13 mouse cellular contexts compared by ENCODE assay signal in genomic region chr6:86955741-86956140, GRCm38 (mm10). TPM values are rescaled to one million over a fixed set of nuclear protein-coding genes. Genes with fewer than 3 reads are reported as not detected.
DNase-seq lines count a peak whose midpoint lies in the region; ATAC-seq and TF ChIP-seq lines count a peak whose summit lies in the region.
"Had no signal": no experiment of that assay in that cellular context is flagged by ENCODE, and none has a peak within 500 bp of the region (broad histone marks: within the 10 kb centered on the region; RNA-seq: fewer than 3 reads in every experiment).

No protein-coding gene starts in this region.

- WGBS in midbrain, embryonic 11.5 days, result 92% methylated on average over 3 of the region's 3 CpGs
- WGBS in heart, adult 2 months, result 72% methylated on average over 3 of the region's 3 CpGs

- no peak for DNase-seq in cerebellum, postnatal 4 days (ENCODE audit: low spot score in 2 of 2)
- peak; percentile 90 for DNase-seq in brain, adult 2 months (ENCODE audit: low read depth, low spot score)
- DNase-seq in cerebellum, postnatal 36 days, result peak; percentile 16 to 44
- DNase-seq in left cerebral cortex, adult 2 months (ENCODE audit: extremely low spot score in 1 of 2, low spot score in 2 of 2), result no peak
- DNase-seq in midbrain, embryonic 11.5 days (ENCODE audit: low spot score, missing footprints), result no peak
- DNase-seq in heart, adult 2 months, result no peak
- DNase-seq: kidney, adult 2 months had no signal

- H3K79me2 ChIP-seq in heart, adult 2 months (replicated peaks; ENCODE audit: control insufficient read depth, insufficient read depth, low read length), result no peaks in the 10 kb centered on the region

- TF ChIP-seq EP300 in heart, adult 2 months (IDR thresholded peaks at IDR 0.05; ENCODE audit: insufficient read depth, low read depth, low read length), result no peak

- no peak for TF ChIP-seq CTCF in left cerebral cortex, adult 2 months (IDR thresholded peaks at IDR 0.05)
- TF ChIP-seq CTCF in heart, adult 2 months (IDR thresholded peaks at IDR 0.05), result no peak

- H3K4me2 ChIP-seq in midbrain, embryonic 11.5 days, result no peak overlapping the region
- H3K4me2 ChIP-seq: forebrain, embryonic 15.5 days; liver, embryonic 12.5 days had no signal

- TF ChIP-seq POLR2A in heart, adult 2 months (IDR thresholded peaks at IDR 0.05; ENCODE audit: insufficient read depth, low read depth, low read length), result no peak

- H3K4me3 ChIP-seq in left cerebral cortex, adult 2 months, result no peak overlapping the region
- H3K4me3 ChIP-seq in midbrain, embryonic 11.5 days (ENCODE audit: low read depth, low read length), result no peak overlapping the region
- no peak overlapping the region for H3K4me3 ChIP-seq in heart, adult 2 months
- H3K4me3 ChIP-seq: forebrain, embryonic 15.5 days; liver, embryonic 12.5 days had no signal

- no peak overlapping the region for H3K9ac ChIP-seq in midbrain, embryonic 11.5 days (ENCODE audit: low read length)
- no peak overlapping the region for H3K9ac ChIP-seq in heart, adult 2 months (ENCODE audit: low read depth, low read length)
- H3K9ac ChIP-seq: forebrain, embryonic 15.5 days; liver, embryonic 12.5 days had no signal

- peaks cover 6% of the 10 kb centered on the region for H3K36me3 ChIP-seq in midbrain, embryonic 11.5 days (ENCODE audit: control insufficient read depth, insufficient read depth, low read length)
- H3K36me3 ChIP-seq in heart, adult 2 months (ENCODE audit: control insufficient read depth, insufficient read depth, low read length), result peaks cover 4% of the 10 kb centered on the region

- peak overlapping the region; percentile 66 for H3K27ac ChIP-seq in left cerebral cortex, adult 2 months
- no peak overlapping the region for H3K27ac ChIP-seq in midbrain, embryonic 11.5 days (ENCODE audit: low read depth, low read length)
- H3K27ac ChIP-seq in heart, adult 2 months, result no peak overlapping the region
- H3K27ac ChIP-seq: forebrain, embryonic 15.5 days; liver, embryonic 12.5 days had no signal

- no peaks in the 10 kb centered on the region for H3K4me1 ChIP-seq in midbrain, embryonic 11.5 days (ENCODE audit: control insufficient read depth, insufficient read depth, low read length)
- H3K4me1 ChIP-seq in heart, adult 2 months (ENCODE audit: control insufficient read depth, insufficient read depth, low read length), result no peaks in the 10 kb centered on the region
- H3K4me1 ChIP-seq: forebrain, embryonic 15.5 days; liver, embryonic 12.5 days had no signal

- intact Hi-C loops in left cerebral cortex, adult 2 months (cut with DNase I), result no loop called here
- intact Hi-C loops in heart, adult 2 months (cut with DNase I), result no loop called here

- peak; percentile 36; the same call in 1 of the 2 replicates for ATAC-seq in cerebellum, adult (ENCODE audit: insufficient number of reproducible peaks, low FRiP score, low TSS enrichment)
- no peak for ATAC-seq in activated CD4-positive, CD25-positive, alpha-beta regulatory T cell, adult 4 months
- ATAC-seq in midbrain, embryonic 11.5 days (ENCODE audit: low FRiP score), result no peak
- ATAC-seq: forebrain, embryonic 15.5 days; hindbrain, embryonic 16.5 days; liver, embryonic 12.5 days; Patski had no signal

- no peaks in the 10 kb centered on the region for H3K27me3 ChIP-seq in midbrain, embryonic 11.5 days (ENCODE audit: control insufficient read depth, insufficient read depth, low read length)
- no peaks in the 10 kb centered on the region for H3K27me3 ChIP-seq in heart, adult 2 months (ENCODE audit: control insufficient read depth, insufficient read depth, low read length)
- H3K27me3 ChIP-seq: forebrain, embryonic 15.5 days; liver, embryonic 12.5 days; Patski had no signal

- no peaks in the 10 kb centered on the region for H3K9me3 ChIP-seq in midbrain, embryonic 11.5 days (ENCODE audit: control insufficient read depth, low read length)
- H3K9me3 ChIP-seq: forebrain, embryonic 15.5 days; liver, embryonic 12.5 days had no signal

RNA-seq across cellular contexts. Expression of gene Nfu1, which starts 53.3 kb away (rescaled TPM):
- total RNA-seq in left cerebral cortex, adult 2 months (2021), result 10 to 100 TPM; 56.0 to 57.2 TPM
- 100 to 1,000 TPM; 133 to 159 TPM for polyA plus RNA-seq in activated CD4-positive, CD25-positive, alpha-beta regulatory T cell, adult 4 months (2017; shearing (Covaris generic))
- polyA plus RNA-seq in midbrain, embryonic 11.5 days (2014; fragmentation: Nextera tagmentation; extraction: Ambion mirVana), result 89.9 and 91.8 TPM in 2 replicates
- total RNA-seq in heart, adult 2 months (2021), result 10 to 100 TPM; 67.6 to 72.3 TPM
- 200 and 213 TPM in 2 replicates for polyA plus RNA-seq in heart, adult 2 months (2012; rRNA removed)

Comparison
In these comparisons a context has a peak if more than half of its experiments do, and no peak if none do; other contexts are left out.
1. DNase-seq: peak in brain, adult 2 months (single experiment) and cerebellum, postnatal 36 days (2 of 2); none in cerebellum, postnatal 4 days (0 of 2), left cerebral cortex, adult 2 months (0 of 2), midbrain, embryonic 11.5 days (single experiment) and heart, adult 2 months (0 of 2).